Comparison of ENCODE assay signal across 7 mouse cellular contexts in the genomic region with DNA sequence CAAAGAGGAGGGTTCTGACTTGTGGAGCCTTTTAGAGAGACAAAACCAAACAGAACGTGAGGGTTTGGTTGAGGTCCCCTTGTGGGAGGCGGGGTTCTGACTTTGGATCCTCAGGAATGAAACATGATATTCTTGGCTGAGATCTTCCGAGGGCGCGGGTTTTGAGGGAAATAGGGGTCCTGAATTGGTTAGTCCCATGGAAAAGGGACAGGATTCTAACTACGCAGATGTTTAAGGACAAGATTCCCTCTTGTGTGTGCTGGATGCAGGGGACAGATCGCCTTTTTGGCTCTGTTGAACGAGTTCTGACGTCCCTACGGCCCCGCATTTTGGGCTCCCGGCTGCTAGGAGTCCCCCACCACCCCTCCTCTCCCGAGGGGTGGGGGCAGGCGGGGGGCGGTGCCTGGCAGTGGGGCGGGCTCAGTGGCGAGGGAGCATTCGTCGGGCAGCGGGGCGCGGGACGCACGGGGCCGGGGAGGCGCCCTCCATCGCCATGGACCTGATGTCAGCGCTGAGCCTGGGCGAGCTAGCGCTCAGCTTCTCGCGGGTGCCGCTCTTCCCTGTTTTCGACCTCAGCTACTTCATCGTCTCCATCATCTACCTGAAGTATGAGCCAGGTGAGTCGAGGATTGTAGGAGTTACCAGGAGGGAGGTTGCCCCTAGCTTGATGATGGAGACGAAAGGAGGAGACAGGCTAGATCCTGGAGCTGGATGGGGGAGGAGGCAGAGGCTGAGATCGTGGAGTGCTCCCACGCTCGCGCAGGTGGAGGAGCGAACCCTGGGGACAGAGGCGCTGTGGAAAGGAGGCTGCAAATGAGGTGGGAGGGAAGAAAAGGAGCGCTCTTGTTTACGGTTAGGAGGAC. TPM values are rescaled to one million over a fixed set of nuclear protein-coding genes. Genes with fewer than 3 reads are reported as not detected.
DNase-seq lines count a peak whose midpoint lies in the region; ATAC-seq lines count a peak whose summit lies in the region.

A gene (plus strand): TSS at position 445 of the 863 bp plus-strand sequence.

- under 1% methylated on average over 45 of the region's 45 CpGs for WGBS in limb, embryonic 11.5 days
- under 1% methylated on average over 45 of the region's 45 CpGs for WGBS in midbrain, embryonic 13.5 days

- peak; percentile 90 for DNase-seq in adrenal gland, postnatal 14 days
- DNase-seq in embryo, embryonic 9.5 days (ENCODE audit: extremely low spot score): peak; percentile 80
- no peak for DNase-seq in gonadal fat pad, adult 2 months (ENCODE audit: low read depth)
- DNase-seq in kidney, adult 11 months: peak; percentile 77
- DNase-seq in limb, embryonic 11.5 days (ENCODE audit: low spot score): peak; percentile 81
- peak; percentile 47 to 62 for DNase-seq in spleen, adult 18-20 months

- H3K4me2 ChIP-seq in limb, embryonic 11.5 days (ENCODE audit: low read depth, severe bottlenecking): peak within 1 kb of the TSS; percentile 94
- peak within 1 kb of the TSS; percentile 97 for H3K4me2 ChIP-seq in midbrain, embryonic 13.5 days (replicated peaks)

- H3K4me1 ChIP-seq in limb, embryonic 11.5 days (ENCODE audit: control insufficient read depth, insufficient read depth, low read length): peaks cover 3% of the 10 kb centered on the region; the same call in 1 of the 2 replicates
- peaks cover 42% of the 10 kb centered on the region for H3K4me1 ChIP-seq in midbrain, embryonic 13.5 days (replicated peaks)

- H3K9ac ChIP-seq in limb, embryonic 11.5 days (ENCODE audit: low read length): peak within 1 kb of the TSS; percentile 69
- peak within 1 kb of the TSS; percentile 81 for H3K9ac ChIP-seq in midbrain, embryonic 13.5 days (replicated peaks)

- H3K9me3 ChIP-seq in limb, embryonic 11.5 days (ENCODE audit: control insufficient read depth, low read length): no peaks in the 10 kb centered on the region
- H3K9me3 ChIP-seq in midbrain, embryonic 13.5 days: no peaks in the 10 kb centered on the region

- H3K27ac ChIP-seq in limb, embryonic 11.5 days (replicated peaks; ENCODE audit: low read depth, low read length): peak within 1 kb of the TSS; percentile 80
- H3K27ac ChIP-seq in midbrain, embryonic 13.5 days: peak within 1 kb of the TSS; percentile 81

- no peaks in the 10 kb centered on the region for H3K27me3 ChIP-seq in limb, embryonic 11.5 days (ENCODE audit: control insufficient read depth, insufficient read depth, low read length)
- H3K27me3 ChIP-seq in midbrain, embryonic 13.5 days: no peaks in the 10 kb centered on the region

- peaks cover 1% of the 10 kb centered on the region; the same call in 1 of the 2 replicates for H3K36me3 ChIP-seq in limb, embryonic 11.5 days (ENCODE audit: control insufficient read depth, insufficient read depth, low read length)
- peaks cover 27% of the 10 kb centered on the region for H3K36me3 ChIP-seq in midbrain, embryonic 13.5 days

- H3K4me3 ChIP-seq in limb, embryonic 11.5 days (ENCODE audit: low read depth, low read length): peak within 1 kb of the TSS; percentile 63
- H3K4me3 ChIP-seq in midbrain, embryonic 13.5 days (replicated peaks): peak within 1 kb of the TSS; percentile 63

- peak; percentile 36 for ATAC-seq in limb, embryonic 11.5 days (ENCODE audit: insufficient number of reproducible peaks, low FRiP score, low TSS enrichment, low read depth)
- peak; percentile 32 for ATAC-seq in midbrain, embryonic 13.5 days

RNA-seq across cellular contexts. Expression of the gene that starts here (rescaled TPM):
- total RNA-seq in adrenal gland, postnatal 14 days (2021): 9.3 and 10.5 TPM in 2 replicates
- 20.4 and 20.5 TPM in 2 replicates for polyA plus RNA-seq in gonadal fat pad, adult 2 months (2012; rRNA removed)
- 10.3 and 11.2 TPM in 2 replicates for polyA plus RNA-seq in limb, embryonic 11.5 days (2014; fragmentation: Nextera tagmentation; extraction: Ambion mirVana)
- 15.5 and 16.0 TPM in 2 replicates for polyA plus RNA-seq in midbrain, embryonic 13.5 days (2015; fragmentation: Nextera tagmentation; extraction: Ambion mirVana)
